ENCODE assay signal across 8 mouse cellular contexts in genomic region chr8:70302358-70302890, GRCm38 (mm10). TPM values are rescaled to one million over a fixed set of nuclear protein-coding genes. Genes with fewer than 3 reads are reported as not detected.
DNase-seq lines count a peak whose midpoint lies in the region; ATAC-seq lines count a peak whose summit lies in the region.

Gene Ddx49 (minus strand): TSS chr8:70302489.
Gene Cope (plus strand): TSS chr8:70302518.

- no peaks in the 10 kb centered on the region for H3K27me3 ChIP-seq in intestine, embryonic 14.5 days (replicated peaks; ENCODE audit: control insufficient read depth, insufficient read depth, low read length)

- H3K4me3 ChIP-seq in intestine, embryonic 14.5 days (ENCODE audit: low read depth, low read length): peak within 1 kb of the TSS; percentile 83

- H3K36me3 ChIP-seq in intestine, embryonic 14.5 days (ENCODE audit: control insufficient read depth, insufficient read depth, low read length): peaks cover 51% of the 10 kb centered on the region

- H3K27ac ChIP-seq in intestine, embryonic 14.5 days (ENCODE audit: low read depth): peak within 1 kb of the TSS; percentile 68

- H3K4me2 ChIP-seq in intestine, embryonic 14.5 days (ENCODE audit: low read length): peak within 1 kb of the TSS; percentile 95

- no peaks in the 10 kb centered on the region for H3K9me3 ChIP-seq in intestine, embryonic 14.5 days (ENCODE audit: control insufficient read depth, low read length)

- H3K4me1 ChIP-seq in intestine, embryonic 14.5 days (replicated peaks; ENCODE audit: control insufficient read depth, insufficient read depth, low read length): peaks cover 15% of the 10 kb centered on the region

- intact Hi-C loops in left cerebral cortex, postnatal 14 days (cut with DNase I): no loop called here

- peak within 1 kb of the TSS; percentile 63 for H3K9ac ChIP-seq in intestine, embryonic 14.5 days (ENCODE audit: low read length)

- WGBS in intestine, embryonic 14.5 days: 0% methylated on average over 40 of the region's 40 CpGs

- peak; percentile 91 to 94 for DNase-seq in adrenal gland, adult 18-20 months (ENCODE audit: low spot score in 2 of 2)
- DNase-seq in embryo, embryonic 11 days: peak; percentile 95
- DNase-seq in gastrocnemius, postnatal 25 days: peak; percentile 91
- peak; percentile 99 for DNase-seq in intestine, embryonic 14.5 days (ENCODE audit: low spot score)
- peak; percentile 94 to 96 for DNase-seq in left cerebral cortex, postnatal 14 days (ENCODE audit: low spot score in 2 of 2)
- DNase-seq in mesoderm, embryonic 11.5 days (ENCODE audit: low read depth, low spot score): peak; percentile 95
- peak; percentile 94 to 95 for DNase-seq in right cerebral cortex, postnatal 36 days (ENCODE audit: low spot score in 2 of 2)
- peak; percentile 94 for DNase-seq in yolk sac, embryonic 10.5 days (ENCODE audit: low spot score)

- peak; percentile 94 for ATAC-seq in intestine, embryonic 14.5 days (replicated peaks; ENCODE audit: low FRiP score, low TSS enrichment, low read depth)

RNA-seq across cellular contexts. Expression of gene Ddx49, which starts in this region (rescaled TPM):
- total RNA-seq in adrenal gland, adult 18-20 months (2021): 10 to 100 TPM; 63.9 to 70.5 TPM
- 10 to 100 TPM; 26.9 to 30.7 TPM for total RNA-seq in gastrocnemius, postnatal 25 days (2021)
- 47.5 and 49.7 TPM in 2 replicates for polyA plus RNA-seq in intestine, embryonic 14.5 days (2014; fragmentation: Nextera tagmentation; extraction: Ambion mirVana)
- 10 to 100 TPM; 43.5 to 44.6 TPM for total RNA-seq in left cerebral cortex, postnatal 14 days (2021)

RNA-seq across cellular contexts. Expression of gene Cope, which starts in this region (rescaled TPM):
- total RNA-seq in adrenal gland, adult 18-20 months (2021): 100 to 1,000 TPM; 185 to 205 TPM
- total RNA-seq in gastrocnemius, postnatal 25 days (2021): 100 to 1,000 TPM; 113 to 119 TPM
- polyA plus RNA-seq in intestine, embryonic 14.5 days (2014; fragmentation: Nextera tagmentation; extraction: Ambion mirVana): 331 and 336 TPM in 2 replicates
- total RNA-seq in left cerebral cortex, postnatal 14 days (2021): 100 to 1,000 TPM; 122 to 132 TPM

Comparison
In these comparisons a context has a peak if more than half of its experiments do, and no peak if none do; other contexts are left out.
1. Peak in every context shown above with its lines: DNase-seq, ATAC-seq, H3K4me3 ChIP-seq and H3K27ac ChIP-seq.